9 mouse cellular contexts compared by ENCODE assay signal in the genomic region with DNA sequence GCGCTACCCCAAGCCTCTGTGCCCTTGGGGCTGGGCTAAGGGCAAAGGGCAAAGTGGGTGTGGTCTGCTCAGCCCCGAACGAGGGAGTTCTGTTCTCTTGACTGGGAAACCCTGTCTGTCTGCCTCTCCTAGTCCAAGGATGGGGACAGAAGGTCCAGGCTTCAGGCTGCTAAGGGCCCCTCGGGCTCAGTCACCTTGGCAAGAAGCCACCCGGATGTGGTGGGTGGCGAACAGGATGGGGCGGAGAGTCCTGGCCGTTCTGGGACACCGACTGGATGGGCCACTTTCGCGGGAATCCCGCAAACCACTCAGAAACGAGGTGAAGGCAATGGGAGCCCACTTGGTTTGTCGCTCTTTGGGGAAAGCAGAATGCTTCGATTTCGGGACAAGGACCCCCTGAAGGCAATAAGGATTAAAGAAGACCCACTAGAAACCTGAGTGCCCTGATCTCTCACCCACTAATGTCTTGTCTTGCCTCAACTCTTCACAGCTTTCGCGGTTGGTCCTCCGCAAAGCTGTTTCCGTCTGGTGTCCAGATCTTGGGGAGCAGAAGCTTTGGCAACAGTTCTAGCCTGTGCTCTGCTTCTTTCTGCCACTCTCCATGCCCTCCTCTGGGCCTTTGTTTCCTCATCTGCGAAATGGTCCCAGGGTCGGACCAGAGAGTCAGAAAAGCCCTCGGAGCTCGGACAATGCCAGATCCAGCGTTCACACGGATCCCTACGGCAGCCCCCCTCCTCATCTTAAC. TPM values are rescaled to one million over a fixed set of nuclear protein-coding genes. Genes with fewer than 3 reads are reported as not detected.
DNase-seq lines count a peak whose midpoint lies in the region; ATAC-seq lines count a peak whose summit lies in the region.
"Had no signal": no experiment of that assay in that cellular context is flagged by ENCODE, and none has a peak within 500 bp of the region (broad histone marks: within the 10 kb centered on the region; RNA-seq: fewer than 3 reads in every experiment).

No protein-coding gene starts in this region.

- H3K27ac ChIP-seq in forebrain, embryonic 11.5 days (ENCODE audit: low read depth, low read length) = peak overlapping the region; percentile 94
- H3K27ac ChIP-seq in stomach, embryonic 16.5 days (ENCODE audit: low read length) = peak overlapping the region; percentile 96
- H3K27ac ChIP-seq: macrophage had no signal

- H3K9me3 ChIP-seq in erythroblast, embryonic 14.5 days (ENCODE audit: control insufficient read depth, low read length) = no peaks in the 10 kb centered on the region
- no peaks in the 10 kb centered on the region for H3K9me3 ChIP-seq in forebrain, embryonic 11.5 days (ENCODE audit: control insufficient read depth, low read length)
- H3K9me3 ChIP-seq in megakaryocyte, embryonic 14.5 days = no peaks in the 10 kb centered on the region
- H3K9me3 ChIP-seq in stomach, embryonic 16.5 days (replicated peaks; ENCODE audit: control insufficient read depth, low read length) = no peaks in the 10 kb centered on the region

- H3K4me1 ChIP-seq in erythroblast, embryonic 14.5 days (ENCODE audit: control insufficient read depth) = no peaks in the 10 kb centered on the region; the same call in none of the 2 replicates
- H3K4me1 ChIP-seq in forebrain, embryonic 11.5 days (replicated peaks; ENCODE audit: control insufficient read depth, insufficient read depth, low read length) = peaks cover 28% of the 10 kb centered on the region
- peaks cover 22% of the 10 kb centered on the region for H3K4me1 ChIP-seq in megakaryocyte, embryonic 14.5 days
- H3K4me1 ChIP-seq in stomach, embryonic 16.5 days (ENCODE audit: control insufficient read depth, insufficient read depth, low read length) = peaks cover 16% of the 10 kb centered on the region

- peak overlapping the region; percentile 91 for H3K9ac ChIP-seq in forebrain, embryonic 11.5 days (ENCODE audit: low read length)
- H3K9ac ChIP-seq in stomach, embryonic 16.5 days (ENCODE audit: low read length) = peak overlapping the region; percentile 91

- peak overlapping the region; percentile 58 for H3K4me3 ChIP-seq in erythroblast, embryonic 14.5 days (replicated peaks)
- H3K4me3 ChIP-seq in forebrain, embryonic 11.5 days (ENCODE audit: low read depth, low read length) = peak overlapping the region; percentile 67
- peak overlapping the region; percentile 89 for H3K4me3 ChIP-seq in megakaryocyte, embryonic 14.5 days (replicated peaks)
- peak overlapping the region; percentile 79 for H3K4me3 ChIP-seq in stomach, embryonic 16.5 days (replicated peaks; ENCODE audit: low read length)

- peak; percentile 89 to 92 for DNase-seq in adrenal gland, postnatal 36 days
- peak; percentile 75 for DNase-seq in forebrain, embryonic 11.5 days (ENCODE audit: low spot score)
- DNase-seq in heart, postnatal 10 days = peak; percentile 82 to 88
- peak; percentile 88 to 93 for DNase-seq in kidney, postnatal 25 days

- under 1% methylated on average over 27 of the region's 27 CpGs for WGBS in forebrain, embryonic 11.5 days
- WGBS in stomach, embryonic 16.5 days = 2% methylated on average over 27 of the region's 27 CpGs

- no peaks in the 10 kb centered on the region for H3K36me3 ChIP-seq in erythroblast, embryonic 14.5 days (ENCODE audit: control insufficient read depth)
- H3K36me3 ChIP-seq in forebrain, embryonic 11.5 days (ENCODE audit: control insufficient read depth, insufficient read depth, low read length) = no peaks in the 10 kb centered on the region
- no peaks in the 10 kb centered on the region for H3K36me3 ChIP-seq in megakaryocyte, embryonic 14.5 days (replicated peaks; ENCODE audit: low read length)
- H3K36me3 ChIP-seq in stomach, embryonic 16.5 days (ENCODE audit: control insufficient read depth, insufficient read depth, low read length) = no peaks in the 10 kb centered on the region

- H3K4me2 ChIP-seq in forebrain, embryonic 11.5 days (ENCODE audit: low read depth, low read length, severe bottlenecking) = peak overlapping the region; percentile 86
- peak overlapping the region; percentile 90 for H3K4me2 ChIP-seq in stomach, embryonic 16.5 days (ENCODE audit: low read depth, low read length)

- intact Hi-C loops in heart, postnatal 10 days (cut with DNase I) = loop anchor here (1.0 to 5.0 kb wide), 4 partner anchors 59 to 406 kb away; no protein-coding TSS in a partner anchor

- no peak for ATAC-seq in erythroblast, adult 5-6 weeks (replicated peaks; ENCODE audit: low FRiP score, poor library complexity, severe bottlenecking)
- no peak for ATAC-seq in forebrain, embryonic 11.5 days (replicated peaks; ENCODE audit: low FRiP score)
- ATAC-seq in stomach, embryonic 16.5 days (ENCODE audit: insufficient read depth, low FRiP score) = peak; percentile 47

- peaks cover 55% of the 10 kb centered on the region for H3K27me3 ChIP-seq in erythroblast, embryonic 14.5 days (ENCODE audit: control insufficient read depth)
- no peaks in the 10 kb centered on the region for H3K27me3 ChIP-seq in forebrain, embryonic 11.5 days (ENCODE audit: control insufficient read depth, insufficient read depth, low read length)
- peaks cover 80% of the 10 kb centered on the region for H3K27me3 ChIP-seq in megakaryocyte, embryonic 14.5 days (replicated peaks)
- no peaks in the 10 kb centered on the region for H3K27me3 ChIP-seq in stomach, embryonic 16.5 days (ENCODE audit: control insufficient read depth, insufficient read depth, low read length)

RNA-seq across cellular contexts. Expression of gene Nectin1, which starts 0.7 kb away (rescaled TPM):
- 0.02 and 0.24 TPM in 2 replicates for polyA plus RNA-seq in erythroblast, embryonic 14.5 days (2012)
- total RNA-seq in erythroblast, adult 5-6 weeks (2015; ENCODE audit: low replicate concordance) = 0.19 and 1.5 TPM in 2 replicates
- not detected in 2 replicates for total RNA-seq in erythroblast, adult 5-6 weeks (2017; ENCODE audit: low replicate concordance)
- 10 to 100 TPM; 25.1 to 37.1 TPM for total RNA-seq in adrenal gland, postnatal 36 days (2021)
- polyA plus RNA-seq in forebrain, embryonic 11.5 days (2014; fragmentation: Nextera tagmentation; extraction: Ambion mirVana) = 12.3 and 12.4 TPM in 2 replicates
- 1 to 10 TPM; 7.0 to 9.5 TPM for total RNA-seq in heart, postnatal 10 days (2021)
- 1.3 and 2.1 TPM in 2 replicates for polyA plus RNA-seq in megakaryocyte, embryonic 14.5 days (2012; ENCODE audit: insufficient read depth, low replicate concordance)
- 8.9 and 9.5 TPM in 2 replicates for polyA plus RNA-seq in stomach, embryonic 16.5 days (2015; fragmentation: Nextera tagmentation; extraction: Ambion mirVana)
